In the genomic region with DNA sequence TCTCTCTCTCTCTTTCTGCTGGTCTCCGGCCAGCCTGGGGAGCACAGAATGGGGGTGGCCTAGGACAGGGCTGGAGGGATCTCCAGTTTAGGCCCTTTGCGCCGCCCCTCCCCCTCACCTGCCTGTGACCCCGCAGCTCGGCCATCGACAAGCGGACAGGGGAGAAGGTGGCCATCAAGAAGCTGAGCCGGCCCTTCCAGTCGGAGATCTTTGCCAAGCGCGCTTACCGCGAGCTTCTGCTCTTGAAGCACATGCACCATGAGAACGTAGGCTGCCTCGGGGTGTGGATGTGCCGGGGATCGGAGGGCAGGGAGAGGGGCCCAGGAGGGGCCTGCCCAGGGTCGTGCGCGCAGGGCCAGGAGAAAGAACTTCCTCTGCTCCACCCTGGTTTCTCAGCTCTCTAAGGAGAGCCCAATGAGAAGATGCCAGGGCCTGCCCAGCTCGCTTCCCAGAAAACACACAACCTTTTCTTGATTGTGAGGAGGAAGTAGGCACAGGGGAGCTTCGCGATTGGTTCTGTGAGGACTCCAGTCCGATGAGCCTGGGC, we compare ENCODE assay signal across 8 mouse cellular contexts. TPM values are rescaled to one million over a fixed set of nuclear protein-coding genes. Genes with fewer than 3 reads are reported as not detected.
DNase-seq lines count a peak whose midpoint lies in the region; ATAC-seq and TF ChIP-seq lines count a peak whose summit lies in the region.

No protein-coding gene starts in this region.

- no peaks in the 10 kb centered on the region for H3K36me3 ChIP-seq in heart, embryonic 15.5 days
- H3K36me3 ChIP-seq in limb, embryonic 11.5 days (ENCODE audit: control insufficient read depth, insufficient read depth, low read length) = no peaks in the 10 kb centered on the region
- no peaks in the 10 kb centered on the region for H3K36me3 ChIP-seq in midbrain, embryonic 14.5 days (ENCODE audit: control insufficient read depth, insufficient read depth, low read length)

- peaks cover 40% of the 10 kb centered on the region for H3K27me3 ChIP-seq in heart, embryonic 15.5 days
- H3K27me3 ChIP-seq in limb, embryonic 11.5 days (ENCODE audit: control insufficient read depth, insufficient read depth, low read length) = peaks cover 30% of the 10 kb centered on the region
- H3K27me3 ChIP-seq in midbrain, embryonic 14.5 days (ENCODE audit: control insufficient read depth, insufficient read depth, low read length) = peaks cover 31% of the 10 kb centered on the region

- intact Hi-C loops in left cerebral cortex, adult 2 months (cut with DNase I) = no loop called here

- 0 out of 2 replicates have a peak, but pooled peaks have one; percentile 35 for ATAC-seq in heart, embryonic 15.5 days (replicated peaks; ENCODE audit: insufficient number of reproducible peaks, insufficient read depth, low FRiP score, low read depth)
- ATAC-seq in limb, embryonic 11.5 days (ENCODE audit: insufficient number of reproducible peaks, low FRiP score, low TSS enrichment, low read depth) = no peak
- no peak for ATAC-seq in midbrain, embryonic 14.5 days (ENCODE audit: low FRiP score, low TSS enrichment)
- ATAC-seq in inflammation-experienced regulatory T-cells, adult 6 months = no peak

- peak overlapping the region; percentile 26 for H3K4me3 ChIP-seq in left cerebral cortex, adult 2 months
- peak overlapping the region; percentile 50 for H3K4me3 ChIP-seq in heart, embryonic 15.5 days
- H3K4me3 ChIP-seq in limb, embryonic 11.5 days (ENCODE audit: low read depth, low read length) = peak overlapping the region; percentile 40
- H3K4me3 ChIP-seq in midbrain, embryonic 14.5 days (replicated peaks; ENCODE audit: low read depth, low read length) = peak overlapping the region; percentile 30

- DNase-seq in left cerebral cortex, adult 2 months (ENCODE audit: extremely low spot score in 1 of 2, low spot score in 2 of 2) = no peak
- no peak for DNase-seq in left cerebral cortex, adult 11 months (ENCODE audit: low spot score)
- peak; percentile 50 to 62 for DNase-seq in cerebellum, postnatal 14 days
- peak; percentile 51 for DNase-seq in limb, embryonic 11.5 days (ENCODE audit: low spot score)
- DNase-seq in midbrain, embryonic 14.5 days = peak; percentile 42
- DNase-seq in frontal cortex, postnatal 25 days (ENCODE audit: low spot score in 2 of 2) = no peak

- WGBS in heart, embryonic 15.5 days = 1% methylated on average over 24 of the region's 24 CpGs
- 6% methylated on average over 24 of the region's 24 CpGs for WGBS in limb, embryonic 11.5 days
- 6% methylated on average over 24 of the region's 24 CpGs for WGBS in midbrain, embryonic 14.5 days

- peak overlapping the region; percentile 48 for H3K9ac ChIP-seq in heart, embryonic 15.5 days
- H3K9ac ChIP-seq in limb, embryonic 11.5 days (ENCODE audit: low read length) = peak overlapping the region; percentile 40; the same call in 1 of the 2 replicates
- no peak overlapping the region; the same call in 1 of the 2 replicates for H3K9ac ChIP-seq in midbrain, embryonic 14.5 days (replicated peaks; ENCODE audit: low read length)

- peak overlapping the region; percentile 81 for H3K4me2 ChIP-seq in heart, embryonic 15.5 days
- peak overlapping the region; percentile 87 for H3K4me2 ChIP-seq in limb, embryonic 11.5 days (ENCODE audit: low read depth, severe bottlenecking)
- peak overlapping the region; percentile 58 for H3K4me2 ChIP-seq in midbrain, embryonic 14.5 days (ENCODE audit: low read length)

- no peak overlapping the region for H3K27ac ChIP-seq in left cerebral cortex, adult 2 months
- H3K27ac ChIP-seq in heart, embryonic 15.5 days = no peak overlapping the region
- no peak overlapping the region for H3K27ac ChIP-seq in limb, embryonic 11.5 days (replicated peaks; ENCODE audit: low read depth, low read length)
- H3K27ac ChIP-seq in midbrain, embryonic 14.5 days (replicated peaks; ENCODE audit: low read depth, low read length) = no peak overlapping the region

- TF ChIP-seq CTCF in left cerebral cortex, adult 2 months (IDR thresholded peaks at IDR 0.05) = no peak

- H3K4me1 ChIP-seq in heart, embryonic 15.5 days (replicated peaks) = peaks cover 19% of the 10 kb centered on the region
- H3K4me1 ChIP-seq in limb, embryonic 11.5 days (ENCODE audit: control insufficient read depth, insufficient read depth, low read length) = peaks cover 18% of the 10 kb centered on the region
- peaks cover 12% of the 10 kb centered on the region for H3K4me1 ChIP-seq in midbrain, embryonic 14.5 days (ENCODE audit: control insufficient read depth, insufficient read depth, low read length)

- H3K9me3 ChIP-seq in heart, embryonic 15.5 days (replicated peaks) = no peaks in the 10 kb centered on the region
- no peaks in the 10 kb centered on the region for H3K9me3 ChIP-seq in limb, embryonic 11.5 days (ENCODE audit: control insufficient read depth, low read length)
- H3K9me3 ChIP-seq in midbrain, embryonic 14.5 days (ENCODE audit: control insufficient read depth, low read length) = no peaks in the 10 kb centered on the region

RNA-seq across cellular contexts. Expression of a gene that starts 0.9 kb away (rescaled TPM):
- 1 to 10 TPM; 1.6 to 1.7 TPM for total RNA-seq in left cerebral cortex, adult 2 months (2021)
- polyA plus RNA-seq in heart, embryonic 15.5 days (2015; fragmentation: Nextera tagmentation; extraction: Ambion mirVana) = 3.6 and 8.6 TPM in 2 replicates
- 4.9 and 5.0 TPM in 2 replicates for polyA plus RNA-seq in limb, embryonic 11.5 days (2014; fragmentation: Nextera tagmentation; extraction: Ambion mirVana)
- polyA plus RNA-seq in midbrain, embryonic 14.5 days (2014; fragmentation: Nextera tagmentation; extraction: Ambion mirVana) = 0.19 and 0.61 TPM in 2 replicates
- polyA plus RNA-seq in inflammation-experienced regulatory T-cells, adult 6 months (2017; shearing (Covaris generic)) = not detected

RNA-seq across cellular contexts. Expression of a gene that starts 30.9 kb away (rescaled TPM):
- total RNA-seq in left cerebral cortex, adult 2 months (2021) = 10 to 100 TPM; 49.1 to 49.5 TPM
- polyA plus RNA-seq in heart, embryonic 15.5 days (2015; fragmentation: Nextera tagmentation; extraction: Ambion mirVana) = 5.2 and 11.1 TPM in 2 replicates
- 9.6 and 12.4 TPM in 2 replicates for polyA plus RNA-seq in limb, embryonic 11.5 days (2014; fragmentation: Nextera tagmentation; extraction: Ambion mirVana)
- polyA plus RNA-seq in midbrain, embryonic 14.5 days (2014; fragmentation: Nextera tagmentation; extraction: Ambion mirVana) = 4.7 and 8.2 TPM in 2 replicates
- 1 to 10 TPM; 3.0 to 4.1 (median 3.1) TPM for polyA plus RNA-seq in inflammation-experienced regulatory T-cells, adult 6 months (2017; shearing (Covaris generic))

RNA-seq across cellular contexts. Expression of a gene that starts 44.1 kb away (rescaled TPM):
- total RNA-seq in left cerebral cortex, adult 2 months (2021) = 1 to 10 TPM; 1.6 to 3.3 TPM
- polyA plus RNA-seq in heart, embryonic 15.5 days (2015; fragmentation: Nextera tagmentation; extraction: Ambion mirVana) = 1.6 and 2.0 TPM in 2 replicates
- polyA plus RNA-seq in limb, embryonic 11.5 days (2014; fragmentation: Nextera tagmentation; extraction: Ambion mirVana) = 2.1 and 2.8 TPM in 2 replicates
- 2.1 TPM in 2 replicates for polyA plus RNA-seq in midbrain, embryonic 14.5 days (2014; fragmentation: Nextera tagmentation; extraction: Ambion mirVana)
- 10 to 100 TPM in 2 of 3 experiments, 1 to 10 TPM in 1; 6.0 to 13.5 (median 11.2) TPM for polyA plus RNA-seq in inflammation-experienced regulatory T-cells, adult 6 months (2017; shearing (Covaris generic))

Comparison
In these comparisons a context has a peak if more than half of its experiments do, and no peak if none do; other contexts are left out.
1. DNase-seq: peak in cerebellum, postnatal 14 days (2 of 2), limb, embryonic 11.5 days (single experiment) and midbrain, embryonic 14.5 days (single experiment); none in left cerebral cortex, adult 2 months (0 of 2), left cerebral cortex, adult 11 months (single experiment) and frontal cortex, postnatal 25 days (0 of 2).
2. Peak in every context shown above with its lines, with median percentiles within 50 percentile points of each other: H3K4me3 ChIP-seq and H3K4me2 ChIP-seq.